Mouse (Mus musculus) C2C12 (cell line): ENCODE results near the gene Adora1.

Experiments
- CEBPB ChIP-seq: IDR thresholded peaks from one replicate; pipeline ENCODE4 v1.6.1; 2011; ENCODE audit warnings: low read depth, mild to moderate bottlenecking, control low read depth, moderate library complexity
- CTCF ChIP-seq: IDR thresholded peaks from one replicate; pipeline ENCODE4 v1.5.1; 2011; ENCODE audit not compliant: control insufficient read depth, insufficient read depth, insufficient read length
- USF1 ChIP-seq: IDR thresholded peaks from one replicate; pipeline ENCODE4 v1.6.1; 2011; ENCODE audit warnings: low read depth, mild to moderate bottlenecking, control low read depth, moderate library complexity

- TF ChIP-seq CTCF (no peak), USF1 (no peak), CEBPB (no peak)
Observed at GRCm38 (mm10) chr1:134191192-134191591, 44.0 kb downstream of the Adora1 start.
